Mouse (Mus musculus) G1E (cell line): ENCODE measurements around the gene Aloxe3. TPM values are rescaled to one million over a fixed set of nuclear protein-coding genes. Genes with fewer than 3 reads are reported as not detected.

ENCODE experiments used
- ATAC-seq: 2 replicates; pipeline ENCODE4 v1.8.0; 2016; ENCODE audit warnings: mild to moderate bottlenecking; ENCODE audit not compliant: insufficient number of reproducible peaks, poor library complexity, low FRiP score, severe bottlenecking; ENCODE audit errors: extremely low read depth
- DNase-seq: peaks from one replicate; pipeline ENCODE4 v3.0.0; 2012; ENCODE audit warnings: low spot score
- H3K27me3 ChIP-seq: 2 replicates; pipeline ENCODE4 v1.6.1; 2012; ENCODE audit warnings: mild to moderate bottlenecking, low read length, inconsistent platforms; ENCODE audit not compliant: insufficient read depth
- H3K36me3 ChIP-seq: replicated peaks from 2 replicates; pipeline ENCODE3; 2012; ENCODE audit warnings: mild to moderate bottlenecking, inconsistent platforms
- H3K4me1 ChIP-seq: 2 replicates; pipeline ENCODE4 v1.6.1; 2012; ENCODE audit warnings: low read depth, low read length, inconsistent platforms, mixed read lengths; ENCODE audit not compliant: insufficient read depth
- H3K4me3 ChIP-seq: 2 replicates; pipeline ENCODE4 v1.5.1; 2012; ENCODE audit warnings: low read depth, mild to moderate bottlenecking, inconsistent platforms, low read length, moderate library complexity, mixed read lengths
- H3K9me3 ChIP-seq: replicated peaks from 2 replicates; pipeline ENCODE4 v1.6.1; 2012; ENCODE audit warnings: inconsistent platforms
- CTCF ChIP-seq: IDR thresholded peaks from 2 replicates; pipeline ENCODE4 v1.5.1; 2012; ENCODE audit warnings: low read depth, low read length, inconsistent platforms, mixed read lengths
- GATA1 ChIP-seq: IDR thresholded peaks from 2 replicates; pipeline ENCODE4 v1.6.1; 2012; ENCODE audit warnings: borderline replicate concordance, low read length, inconsistent platforms, mixed read lengths
- GATA2 ChIP-seq: IDR thresholded peaks from 2 replicates; pipeline ENCODE4 v1.6.1; 2012; ENCODE audit warnings: low read depth, low read length, inconsistent platforms, borderline replicate concordance
- POLR2AphosphoS5 ChIP-seq: IDR thresholded peaks from 2 replicates; pipeline ENCODE4 v1.6.1; 2012; ENCODE audit warnings: low read depth, low read length, inconsistent platforms; ENCODE audit not compliant: insufficient replicate concordance
- TAL1 ChIP-seq: conservative IDR thresholded peaks from 2 replicates; pipeline ENCODE4 v1.6.1; 2012; ENCODE audit warnings: low read depth, low read length, inconsistent platforms, mixed read lengths
- polyA plus RNA-seq: library from polyadenylated mRNA; stranded (reverse); fragments of >175 nt; gene quantifications from 2 replicates; pipeline ENCODE4 v1.2.3, GENCODE M21; 2012
- total RNA-seq, 2 experiments: library from RNA; stranded (forward) in 1 of 2; stranded (reverse) in 1 of 2; fragments of 200-1000 nt in 1 of 2; fragments of >200 nt in 1 of 2; fragmentation: Nextera tagmentation in 1 of 2; gene quantifications; 2 replicates each; pipeline ENCODE4 v1.2.3; 2014 to 2017

Gene Aloxe3
- total and polyA plus RNA-seq, 3 experiments = 0.16 TPM; not detected in 2

- DNase-seq (no peak), ATAC-seq (no peak)
- Histone ChIP-seq H3K27me3 (peaks cover 48% of the 10 kb centered on the region), H3K4me1 (peaks cover 2% of the 10 kb centered on the region; the same call in 1 of the 2 replicates), H3K9me3 (no peaks in the 10 kb centered on the region), H3K36me3 (no peaks in the 10 kb centered on the region), H3K4me3 (no peak overlapping the region)
- TF ChIP-seq GATA1 (no peak), TAL1 (no peak), CTCF (no peak), GATA2 (no peak), POLR2AphosphoS5 (no peak)
Measured at GRCm38 (mm10) chr11:69150444-69150843, 24.7 kb downstream of the Aloxe3 start.

DNA sequence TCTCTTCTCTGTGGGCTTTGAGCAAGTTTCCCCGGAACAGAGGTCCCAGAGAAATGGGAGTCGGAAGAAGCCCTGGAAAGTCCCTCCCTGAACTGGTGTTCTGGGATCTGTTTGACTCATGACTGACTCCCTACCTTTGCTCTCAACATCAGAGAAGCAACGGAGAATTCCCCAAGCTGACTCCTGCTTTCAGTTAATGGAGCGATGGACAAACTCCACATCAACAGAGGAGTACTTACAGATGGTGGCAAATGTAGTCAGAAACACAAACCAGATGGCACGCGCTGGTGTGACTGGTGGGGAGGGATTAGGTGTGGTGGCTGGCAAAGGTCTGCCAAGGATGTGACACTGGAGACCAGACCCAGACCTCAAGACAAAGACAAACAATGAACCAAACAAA is 25.3 kb downstream of the Aloxe3 start:
- no peaks in the 10 kb centered on the region for H3K36me3 ChIP-seq
- TF ChIP-seq GATA2 (no peak), CTCF (no peak), GATA1 (no peak), POLR2AphosphoS5 (no peak), TAL1 (no peak)
- peaks cover 2% of the 10 kb centered on the region; the same call in 1 of the 2 replicates for H3K4me1 ChIP-seq
- ATAC-seq (no peak), DNase-seq (no peak)
- H3K4me3 ChIP-seq = no peak overlapping the region
- peaks cover 48% of the 10 kb centered on the region for H3K27me3 ChIP-seq
- H3K9me3 ChIP-seq = no peaks in the 10 kb centered on the region

- Histone ChIP-seq H3K9me3 (no peaks in the 10 kb centered on the region), H3K36me3 (no peaks in the 10 kb centered on the region), H3K4me3 (no peak overlapping the region), H3K27me3 (peaks cover 49% of the 10 kb centered on the region), H3K4me1 (peaks cover 2% of the 10 kb centered on the region; the same call in 1 of the 2 replicates)
- DNase-seq = no peak
- TF ChIP-seq GATA2 (no peak), CTCF (no peak), GATA1 (no peak), POLR2AphosphoS5 (no peak), TAL1 (no peak)
- no peak for ATAC-seq
Measured at GRCm38 (mm10) chr11:69153831-69154230, 28.1 kb downstream of the Aloxe3 start.

DNA sequence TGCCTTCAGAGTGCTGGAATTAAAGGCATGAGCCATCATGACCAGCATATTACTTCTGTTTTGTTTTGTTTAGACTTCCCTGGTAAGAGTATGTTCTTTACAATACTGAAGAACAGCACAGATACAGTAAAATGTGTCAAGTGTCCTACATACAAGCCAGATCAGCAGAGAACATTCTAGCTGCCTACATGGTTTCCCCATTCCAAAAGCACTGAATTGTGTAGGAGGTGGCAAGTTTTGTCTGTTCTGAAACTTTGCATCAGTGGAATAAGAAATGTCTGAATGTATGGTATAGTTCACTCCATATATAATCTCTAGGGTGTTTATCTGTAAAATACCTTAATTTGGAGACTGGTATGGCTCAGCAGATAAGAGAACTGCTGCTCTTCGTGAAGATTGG is 29.7 kb downstream of the Aloxe3 start:
- no peak for DNase-seq
- H3K9me3 ChIP-seq = no peaks in the 10 kb centered on the region
- H3K4me1 ChIP-seq = peaks cover 2% of the 10 kb centered on the region; the same call in 1 of the 2 replicates
- TF ChIP-seq GATA1 = no peak
- no peak for TF ChIP-seq CTCF
- TF ChIP-seq GATA2 = no peak
- TF ChIP-seq POLR2AphosphoS5 = no peak
- TF ChIP-seq TAL1 = no peak
- H3K36me3 ChIP-seq = no peaks in the 10 kb centered on the region
- no peak overlapping the region for H3K4me3 ChIP-seq
- ATAC-seq = no peak
- H3K27me3 ChIP-seq = peaks cover 44% of the 10 kb centered on the region

- Histone ChIP-seq H3K27me3 (peaks cover 37% of the 10 kb centered on the region), H3K4me3 (no peak within 1 kb of the TSS), H3K36me3 (no peaks in the 10 kb centered on the region), H3K9me3 (no peaks in the 10 kb centered on the region), H3K4me1 (no peaks in the 10 kb centered on the region; the same call in 1 of the 2 replicates)
- DNase-seq (no peak), ATAC-seq (no peak)
- TF ChIP-seq CTCF = no peak
- TF ChIP-seq POLR2AphosphoS5 = no peak
- TF ChIP-seq GATA1 = no peak
- TF ChIP-seq TAL1 = no peak
- no peak for TF ChIP-seq GATA2
Measured at GRCm38 (mm10) chr11:69156800-69157199, 31.1 kb downstream of the Aloxe3 start, which contains the start of gene Alox12b. Gene Alox12b (plus strand): TSS chr11:69156989.

DNA sequence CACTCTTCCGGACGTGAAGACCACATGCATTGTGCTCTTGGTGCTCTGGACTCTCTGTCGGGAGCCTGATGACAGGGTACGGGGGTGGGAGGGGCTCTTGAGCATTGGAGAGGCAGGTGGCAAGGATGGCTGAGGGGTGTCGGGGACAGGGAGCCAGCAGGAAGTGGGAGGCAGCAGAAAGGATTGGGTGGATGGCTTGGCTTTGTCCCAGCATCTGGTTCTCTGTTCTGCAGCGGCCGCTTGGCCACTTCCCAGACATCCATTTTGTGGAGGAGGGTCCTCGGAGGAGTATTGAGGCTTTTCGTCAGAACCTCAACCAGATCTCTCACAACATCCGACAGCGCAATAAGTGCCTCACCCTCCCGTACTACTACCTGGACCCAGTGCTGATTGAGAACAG is 43.6 kb downstream of the Aloxe3 start:
- DNase-seq = no peak
- H3K4me1 ChIP-seq = no peaks in the 10 kb centered on the region
- peaks cover 32% of the 10 kb centered on the region for H3K27me3 ChIP-seq
- no peaks in the 10 kb centered on the region for H3K9me3 ChIP-seq
- no peaks in the 10 kb centered on the region for H3K36me3 ChIP-seq
- H3K4me3 ChIP-seq = no peak overlapping the region
- no peak for ATAC-seq
- TF ChIP-seq GATA2 (no peak), TAL1 (no peak), CTCF (no peak), POLR2AphosphoS5 (no peak), GATA1 (no peak)
